Mouse (Mus musculus) monocyte, adult 2 months (primary cell): ENCODE measurements around the gene St6galnac6.

Experiments used
- DNase-seq, 2 experiments: peaks; one replicate each; pipeline ENCODE4 v3.0.0; 2022; ENCODE audit warnings: low spot score in 2 of 2, low read depth in 1 of 2

St6galnac6 gene

GRCm38 (mm10) chr2:32667775-32668174 lies 68.3 kb downstream of the St6galnac6 start:
- no peak for DNase-seq

GRCm38 (mm10) chr2:32668176-32668575 lies 68.7 kb downstream of the St6galnac6 start:
- DNase-seq = no peak

- no peak for DNase-seq
These were observed 70.4 kb downstream of the St6galnac6 start for GRCm38 (mm10) chr2:32669876-32670275.
